In genomic region chr7:4208626-4209025, GRCm38 (mm10) we compare ENCODE assay signal across 23 mouse cellular contexts. TPM values are rescaled to one million over a fixed set of nuclear protein-coding genes. Genes with fewer than 3 reads are reported as not detected.
DNase-seq lines count a peak whose midpoint lies in the region; ATAC-seq lines count a peak whose summit lies in the region.
"Had no signal": no experiment of that assay in that cellular context is flagged by ENCODE, and none has a peak within 500 bp of the region (broad histone marks: within the 10 kb centered on the region; RNA-seq: fewer than 3 reads in every experiment).

No protein-coding gene starts in this region.

- H3K27me3 ChIP-seq in forebrain, embryonic 14.5 days (replicated peaks; ENCODE audit: control insufficient read depth, insufficient read depth, low read length) = no peaks in the 10 kb centered on the region
- H3K27me3 ChIP-seq: embryonic facial prominence, embryonic 12.5 days; heart, embryonic 15.5 days; limb, embryonic 15.5 days had no signal

- H3K4me3 ChIP-seq in forebrain, embryonic 14.5 days (ENCODE audit: low read depth, low read length) = no peak overlapping the region
- H3K4me3 ChIP-seq: embryonic facial prominence, embryonic 12.5 days; heart, embryonic 15.5 days; hindbrain, embryonic 10.5 days; limb, embryonic 15.5 days; midbrain, embryonic 10.5 days had no signal

- no peak overlapping the region for H3K9ac ChIP-seq in forebrain, embryonic 14.5 days (ENCODE audit: low read length)
- H3K9ac ChIP-seq: embryonic facial prominence, embryonic 12.5 days; heart, embryonic 15.5 days; limb, embryonic 15.5 days had no signal

- ATAC-seq in CD4-positive, CD25-positive, alpha-beta regulatory T cell, adult 4 months = no peak
- 0 out of 2 replicates have a peak, but pooled peaks have one; percentile 19 for ATAC-seq in neutrophil, adult 5-6 weeks (ENCODE audit: extremely low read depth, insufficient number of reproducible peaks, low FRiP score, poor library complexity, severe bottlenecking)
- no peak for ATAC-seq in forebrain, embryonic 14.5 days
- ATAC-seq: inflammation-experienced regulatory T-cells, adult 6 months had no signal

- no peak overlapping the region for H3K4me2 ChIP-seq in forebrain, embryonic 14.5 days (ENCODE audit: low read length)
- H3K4me2 ChIP-seq: embryonic facial prominence, embryonic 12.5 days; heart, embryonic 15.5 days; limb, embryonic 15.5 days had no signal

- no peaks in the 10 kb centered on the region for H3K9me3 ChIP-seq in forebrain, embryonic 14.5 days (replicated peaks; ENCODE audit: control insufficient read depth, low read length)
- H3K9me3 ChIP-seq: embryonic facial prominence, embryonic 12.5 days; heart, embryonic 15.5 days; limb, embryonic 15.5 days; midbrain, embryonic 10.5 days had no signal

- no peak overlapping the region for H3K27ac ChIP-seq in forebrain, embryonic 14.5 days (ENCODE audit: low read depth, low read length)
- H3K27ac ChIP-seq: embryonic facial prominence, embryonic 12.5 days; heart, embryonic 15.5 days; hindbrain, embryonic 10.5 days; limb, embryonic 15.5 days; midbrain, embryonic 10.5 days had no signal

- H3K36me3 ChIP-seq in forebrain, embryonic 14.5 days (ENCODE audit: control insufficient read depth, insufficient read depth, low read length) = no peaks in the 10 kb centered on the region
- H3K36me3 ChIP-seq: embryonic facial prominence, embryonic 12.5 days; heart, embryonic 15.5 days; hindbrain, embryonic 10.5 days; limb, embryonic 15.5 days; midbrain, embryonic 10.5 days had no signal

- WGBS in forebrain, embryonic 14.5 days = 31% methylated on average over 2 of the region's 2 CpGs

- no peaks in the 10 kb centered on the region for H3K4me1 ChIP-seq in forebrain, embryonic 14.5 days (ENCODE audit: control insufficient read depth, insufficient read depth, low read length)
- H3K4me1 ChIP-seq: embryonic facial prominence, embryonic 12.5 days; heart, embryonic 15.5 days; hindbrain, embryonic 10.5 days; limb, embryonic 15.5 days; midbrain, embryonic 10.5 days had no signal

- peak; percentile 4 for DNase-seq in CD4-positive, CD25-positive, alpha-beta regulatory T cell, adult 2 months (ENCODE audit: low read depth, low spot score)
- DNase-seq in kidney, postnatal 10 days = peak; percentile 7
- no peak for DNase-seq in kidney, postnatal 25 days
- peak; percentile 6 for DNase-seq in NIH3T3 (ENCODE audit: low read depth)
- DNase-seq in forebrain, embryonic 14.5 days (ENCODE audit: low spot score) = no peak
- DNase-seq in layer of hippocampus, postnatal 10 days (ENCODE audit: low spot score in 2 of 2) = no peak
- DNase-seq: cerebellum, adult 8-10 months; gastrocnemius, postnatal 10 days; heart, adult 18-20 months; kidney, postnatal 14 days; layer of hippocampus, adult 9-11 months; right cerebral cortex, postnatal 25 days had no signal

RNA-seq across cellular contexts. Expression of gene Lilra5, which starts 28.9 kb away (rescaled TPM):
- not detected for polyA plus RNA-seq in CD4-positive, CD25-positive, alpha-beta regulatory T cell, adult 4 months (2017; shearing (Covaris generic))
- total RNA-seq in neutrophil, adult 5-6 weeks (2017) = 0.35 TPM in 1 of 2 replicates, not detected in the other
- polyA plus RNA-seq in forebrain, embryonic 14.5 days (2014; fragmentation: Nextera tagmentation; extraction: Ambion mirVana) = not detected in 2 replicates
- not detected for total RNA-seq in layer of hippocampus, postnatal 10 days (2021)
- total RNA-seq: gastrocnemius, postnatal 10 days; left cerebral cortex, postnatal 14 days had no signal
- polyA plus RNA-seq: embryonic facial prominence, embryonic 12.5 days; hindbrain, embryonic 10.5 days; inflammation-experienced regulatory T-cells, adult 6 months; midbrain, embryonic 10.5 days; neural tube, embryonic 14.5 days; thymus, postnatal 0 days had no signal

RNA-seq across cellular contexts. Expression of gene Cdc42ep5, which starts 44.0 kb away (rescaled TPM):
- polyA plus RNA-seq in CD4-positive, CD25-positive, alpha-beta regulatory T cell, adult 4 months (2017; shearing (Covaris generic)) = not detected
- 0.86 and 5.8 TPM in 2 replicates for total RNA-seq in neutrophil, adult 5-6 weeks (2017)
- polyA plus RNA-seq in forebrain, embryonic 14.5 days (2014; fragmentation: Nextera tagmentation; extraction: Ambion mirVana) = 5.6 and 5.9 TPM in 2 replicates
- total RNA-seq in layer of hippocampus, postnatal 10 days (2021) = 1 to 10 TPM; 1.7 to 2.6 TPM
- polyA plus RNA-seq: inflammation-experienced regulatory T-cells, adult 6 months had no signal

RNA-seq across cellular contexts. Expression of gene Leng9, which starts 58.5 kb away (rescaled TPM):
- polyA plus RNA-seq in CD4-positive, CD25-positive, alpha-beta regulatory T cell, adult 4 months (2017; shearing (Covaris generic)) = 10 to 100 TPM in 1 of 2 experiments, 1 to 10 TPM in 1; 7.5 to 12.3 TPM
- 18.9 and 19.7 TPM in 2 replicates for total RNA-seq in neutrophil, adult 5-6 weeks (2017)
- polyA plus RNA-seq in forebrain, embryonic 14.5 days (2014; fragmentation: Nextera tagmentation; extraction: Ambion mirVana) = 3.1 and 3.9 TPM in 2 replicates
- 1 to 10 TPM; 4.2 to 5.0 TPM for total RNA-seq in layer of hippocampus, postnatal 10 days (2021)

Comparison
In these comparisons a context has a peak if more than half of its experiments do, and no peak if none do; other contexts are left out.
1. DNase-seq: peak in CD4-positive, CD25-positive, alpha-beta regulatory T cell, adult 2 months (single experiment), kidney, postnatal 10 days (single experiment) and NIH3T3 (single experiment); none in kidney, postnatal 25 days (0 of 2), forebrain, embryonic 14.5 days (single experiment) and layer of hippocampus, postnatal 10 days (0 of 2).